Mouse (Mus musculus): ENCODE measurements around the gene Sars. TPM values are rescaled to one million over a fixed set of nuclear protein-coding genes. Genes with fewer than 3 reads are reported as not detected.

Gene Sars
- polyA plus RNA-seq (2015; fragmentation: Nextera tagmentation; extraction: Ambion mirVana) = 221 and 222 TPM in 2 replicates

DNA sequence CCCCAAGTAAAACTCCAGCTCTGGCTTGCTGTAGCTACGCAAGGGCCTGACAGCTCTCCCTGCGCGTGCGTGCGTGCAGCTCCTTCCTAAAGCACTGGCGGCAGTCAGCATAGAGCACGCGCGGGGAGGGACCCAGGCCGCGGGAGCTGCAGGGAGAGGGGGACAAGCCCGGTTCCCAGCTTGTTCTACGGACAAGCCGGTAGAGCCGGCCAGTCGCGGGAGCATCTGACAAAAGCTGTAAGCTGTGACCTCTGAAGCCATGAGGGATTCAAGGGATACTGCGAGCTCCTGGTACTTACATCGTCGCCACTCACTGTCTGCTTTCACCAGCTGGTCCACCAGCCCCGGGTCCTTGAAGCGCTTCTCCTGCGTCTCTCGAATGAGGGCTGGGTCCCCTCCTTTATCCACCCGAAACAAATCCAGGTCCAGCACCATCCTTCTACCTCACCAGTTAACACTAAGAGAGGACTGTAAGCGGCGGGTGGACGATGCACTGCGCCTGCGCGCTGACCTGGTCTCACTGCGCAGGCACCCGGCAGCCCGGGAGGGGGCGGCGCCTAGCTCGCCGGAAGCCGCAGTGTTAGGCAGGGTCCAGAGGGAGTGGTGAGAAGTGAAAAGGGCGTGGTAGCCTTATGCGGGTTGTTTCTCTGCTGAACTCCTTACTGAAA is at the start of gene Sars:
Gene Sars (minus strand): TSS at position 512 of the 668 bp plus-strand sequence.
- Histone ChIP-seq H3K9ac (replicated peaks) (peak within 1 kb of the TSS; percentile 79), H3K36me3 (no peaks in the 10 kb centered on the region), H3K4me1 (peaks cover 44% of the 10 kb centered on the region), H3K4me2 (replicated peaks) (peak within 1 kb of the TSS; percentile 77), H3K27me3 (no peaks in the 10 kb centered on the region), H3K9me3 (no peaks in the 10 kb centered on the region), H3K27ac (replicated peaks) (peak within 1 kb of the TSS; percentile 91), H3K4me3 (peak within 1 kb of the TSS; percentile 80)
- peak; percentile 97 for ATAC-seq (replicated peaks)
- WGBS = under 1% methylated on average over 41 of the region's 41 CpGs

GRCm38 (mm10) chr3:108489968-108490367 is 45.0 kb upstream of the Sars start:
- ATAC-seq (replicated peaks) = no peak

DNA sequence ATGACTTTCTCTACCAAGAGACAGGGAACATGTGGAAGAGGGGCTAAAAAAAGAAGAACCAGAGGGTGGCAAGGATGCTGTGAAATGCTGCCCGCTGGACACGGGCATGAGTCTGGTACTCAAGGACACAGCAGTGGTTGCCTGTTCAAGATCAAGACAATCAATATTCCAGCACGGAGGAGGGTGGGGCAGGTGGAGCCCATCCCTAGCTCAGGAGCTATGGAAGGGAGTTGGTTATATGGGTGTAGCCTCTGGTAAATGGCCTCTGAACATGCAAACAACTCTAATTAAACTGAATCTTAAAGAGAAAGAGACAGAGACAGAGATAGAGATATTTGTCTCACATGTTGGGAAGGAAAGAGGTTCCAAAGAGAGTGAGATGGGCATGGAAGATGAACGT is 39.7 kb upstream of the Sars start:
- no peaks in the 10 kb centered on the region for H3K9me3 ChIP-seq
- WGBS = 91% methylated on average over 4 of the region's 4 CpGs
- no peak overlapping the region for H3K9ac ChIP-seq (replicated peaks)
- no peak overlapping the region for H3K27ac ChIP-seq (replicated peaks)
- no peaks in the 10 kb centered on the region for H3K4me1 ChIP-seq
- H3K36me3 ChIP-seq = no peaks in the 10 kb centered on the region
- H3K27me3 ChIP-seq = no peaks in the 10 kb centered on the region
- no peak overlapping the region for H3K4me3 ChIP-seq
- no peak for ATAC-seq (replicated peaks)
- no peak overlapping the region for H3K4me2 ChIP-seq (replicated peaks)

More at GRCm38 (mm10) chr3:108489968-108490367, 45.0 kb upstream of the Sars start:
- WGBS = 47% methylated on average over 3 of the region's 3 CpGs
- Histone ChIP-seq H3K27ac (replicated peaks) (no peak overlapping the region), H3K4me3 (no peak overlapping the region), H3K27me3 (no peaks in the 10 kb centered on the region), H3K36me3 (no peaks in the 10 kb centered on the region), H3K9ac (replicated peaks) (no peak overlapping the region), H3K4me2 (replicated peaks) (no peak overlapping the region), H3K4me1 (no peaks in the 10 kb centered on the region), H3K9me3 (no peaks in the 10 kb centered on the region)

- Histone ChIP-seq H3K9me3 (no peaks in the 10 kb centered on the region), H3K4me1 (no peaks in the 10 kb centered on the region), H3K36me3 (no peaks in the 10 kb centered on the region), H3K4me3 (no peak overlapping the region), H3K27ac (replicated peaks) (no peak overlapping the region), H3K4me2 (replicated peaks) (no peak overlapping the region), H3K27me3 (no peaks in the 10 kb centered on the region), H3K9ac (replicated peaks) (no peak overlapping the region)
- ATAC-seq (replicated peaks) = no peak
- WGBS = 63% methylated on average over 4 of the region's 4 CpGs
Observed at GRCm38 (mm10) chr3:108478800-108479199, 33.8 kb upstream of the Sars start.

DNA sequence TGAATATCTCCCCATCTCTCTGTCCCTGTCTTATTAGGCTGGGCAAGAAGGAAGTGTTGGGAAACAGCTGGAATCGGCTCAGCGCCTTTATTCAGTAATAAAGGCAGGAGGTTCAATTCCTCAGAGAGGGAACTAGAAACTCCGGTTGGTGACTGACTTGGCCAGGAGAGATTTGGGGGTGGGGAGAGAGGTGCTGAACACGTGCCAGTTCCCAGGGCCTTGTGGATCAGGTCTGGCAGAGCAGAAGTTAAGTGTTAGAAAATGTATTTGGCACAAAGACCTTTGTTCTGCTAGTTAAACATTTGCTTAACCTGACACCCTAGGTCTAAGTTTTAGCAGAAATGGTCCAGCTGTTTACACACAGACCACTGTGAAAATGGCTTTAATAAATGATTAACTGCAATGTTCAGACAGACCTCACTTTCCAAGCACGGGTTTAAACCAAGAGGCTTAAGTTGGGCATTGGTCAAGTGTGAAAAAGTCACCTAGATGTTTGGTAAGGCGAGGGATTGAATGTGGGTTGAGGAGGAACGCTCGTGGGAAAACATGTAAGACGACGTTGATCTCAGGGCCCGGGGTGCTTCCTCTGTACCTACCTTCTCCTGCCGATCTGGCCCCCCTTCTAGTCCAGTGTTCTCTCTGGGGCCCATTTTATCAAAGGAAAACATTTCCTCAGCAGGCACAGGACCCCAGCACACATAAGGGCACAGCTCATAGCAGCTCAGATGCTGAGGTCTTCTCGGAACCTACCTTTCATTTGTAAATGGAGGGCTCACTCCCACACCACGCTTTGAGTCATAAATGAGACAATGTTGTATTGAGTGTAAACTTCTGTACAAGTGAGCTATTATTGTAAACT is 32.0 kb upstream of the Sars start:
- H3K9me3 ChIP-seq = no peaks in the 10 kb centered on the region
- 67% methylated on average over 14 of the region's 14 CpGs for WGBS
- no peak for ATAC-seq (replicated peaks)

GRCm38 (mm10) chr3:108475496-108475895 is 30.5 kb upstream of the Sars start:
- Histone ChIP-seq H3K9ac (replicated peaks) (no peak overlapping the region), H3K9me3 (no peaks in the 10 kb centered on the region), H3K27me3 (no peaks in the 10 kb centered on the region), H3K36me3 (no peaks in the 10 kb centered on the region), H3K27ac (replicated peaks) (no peak overlapping the region), H3K4me2 (replicated peaks) (no peak overlapping the region), H3K4me1 (no peaks in the 10 kb centered on the region), H3K4me3 (no peak overlapping the region)
- 83% methylated on average over 5 of the region's 5 CpGs for WGBS
- no peak for ATAC-seq (replicated peaks)

More for the DNA sequence above, 32.0 kb upstream of the Sars start:
- no peak overlapping the region for H3K9ac ChIP-seq (replicated peaks)
- H3K27me3 ChIP-seq = no peaks in the 10 kb centered on the region
- no peak overlapping the region for H3K4me2 ChIP-seq (replicated peaks)
- no peaks in the 10 kb centered on the region for H3K36me3 ChIP-seq
- H3K4me1 ChIP-seq = no peaks in the 10 kb centered on the region
- no peak overlapping the region for H3K4me3 ChIP-seq
- no peak overlapping the region for H3K27ac ChIP-seq (replicated peaks)

DNA sequence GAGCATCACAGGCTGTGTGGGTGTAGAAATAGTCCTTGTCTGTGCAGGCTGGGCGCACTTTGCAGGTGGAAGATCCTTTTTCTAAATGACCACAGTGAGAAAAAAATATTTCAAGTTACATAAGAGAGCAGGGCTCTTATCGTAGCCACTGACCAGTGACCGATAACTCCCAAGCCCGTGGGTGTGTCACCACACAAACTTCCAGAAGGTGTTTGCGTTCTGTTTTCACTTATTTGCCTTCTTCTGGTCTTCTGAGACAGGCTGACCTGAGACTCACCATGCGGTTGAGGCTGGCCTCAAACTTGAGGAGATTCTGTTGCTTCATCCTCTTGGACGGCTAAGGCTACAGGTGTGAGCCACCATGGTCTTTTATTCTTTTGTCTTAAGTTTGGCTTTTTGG is 30.0 kb upstream of the Sars start:
- no peak overlapping the region for H3K4me2 ChIP-seq (replicated peaks)
- no peak overlapping the region for H3K9ac ChIP-seq (replicated peaks)
- H3K27me3 ChIP-seq = no peaks in the 10 kb centered on the region
- no peaks in the 10 kb centered on the region for H3K4me1 ChIP-seq
- no peaks in the 10 kb centered on the region for H3K9me3 ChIP-seq
- no peak overlapping the region for H3K4me3 ChIP-seq
- 92% methylated on average over 7 of the region's 7 CpGs for WGBS
- H3K36me3 ChIP-seq = no peaks in the 10 kb centered on the region
- no peak overlapping the region for H3K27ac ChIP-seq (replicated peaks)
- no peak for ATAC-seq (replicated peaks)

DNA sequence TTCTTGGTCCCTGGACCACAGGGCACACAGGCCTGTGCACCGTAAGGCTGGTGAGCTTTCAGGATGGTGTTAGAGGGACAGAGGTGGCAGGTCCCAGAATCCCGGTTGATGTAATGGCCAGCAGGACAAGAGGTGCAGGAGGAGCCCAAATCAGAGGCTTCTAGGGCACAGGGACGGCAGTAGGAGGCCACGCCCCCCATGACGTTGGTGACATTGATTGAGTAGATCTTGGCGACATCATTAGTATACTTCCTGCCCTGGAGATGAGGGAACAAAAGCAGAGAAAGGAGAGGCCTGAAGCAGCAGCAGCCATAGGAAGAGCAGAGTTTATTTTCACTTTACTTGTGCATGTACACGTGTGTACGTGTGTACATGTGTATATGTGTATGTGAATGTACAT is 22.8 kb upstream of the Sars start:
- H3K9me3 ChIP-seq = no peaks in the 10 kb centered on the region
- no peaks in the 10 kb centered on the region for H3K27me3 ChIP-seq
- H3K27ac ChIP-seq (replicated peaks) = no peak overlapping the region
- H3K36me3 ChIP-seq = no peaks in the 10 kb centered on the region
- no peak for ATAC-seq (replicated peaks)
- 85% methylated on average over 8 of the region's 8 CpGs for WGBS
- no peak overlapping the region for H3K4me3 ChIP-seq
- no peak overlapping the region for H3K9ac ChIP-seq (replicated peaks)
- H3K4me1 ChIP-seq = no peaks in the 10 kb centered on the region
- no peak overlapping the region for H3K4me2 ChIP-seq (replicated peaks)

DNA sequence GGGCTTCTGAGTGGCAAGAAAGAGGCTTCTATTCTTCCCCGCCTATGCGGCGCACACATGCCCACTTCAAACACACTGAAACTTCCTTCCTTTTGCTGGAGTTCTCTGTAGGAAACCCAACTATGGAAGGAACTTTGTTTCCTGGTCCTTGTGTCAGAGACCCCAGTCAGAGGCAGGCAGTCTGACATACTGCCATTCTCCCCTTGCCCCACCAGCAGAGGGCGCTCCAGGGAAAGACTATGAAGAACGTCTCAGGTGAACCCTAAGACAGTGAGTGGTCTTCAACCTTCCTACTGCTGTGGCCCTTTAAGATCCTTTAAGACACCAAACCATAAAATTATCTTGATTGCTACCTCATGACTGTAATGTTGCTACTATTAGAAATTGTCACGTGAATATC is 21.4 kb upstream of the Sars start:
- no peaks in the 10 kb centered on the region for H3K9me3 ChIP-seq
- no peak overlapping the region for H3K27ac ChIP-seq (replicated peaks)
- H3K36me3 ChIP-seq = no peaks in the 10 kb centered on the region
- 89% methylated on average over 6 of the region's 6 CpGs for WGBS
- no peak overlapping the region for H3K4me2 ChIP-seq (replicated peaks)
- ATAC-seq (replicated peaks) = no peak
- H3K27me3 ChIP-seq = no peaks in the 10 kb centered on the region
- no peak overlapping the region for H3K4me3 ChIP-seq
- no peaks in the 10 kb centered on the region for H3K4me1 ChIP-seq
- H3K9ac ChIP-seq (replicated peaks) = no peak overlapping the region

GRCm38 (mm10) chr3:108458866-108459265 is 13.9 kb upstream of the Sars start:
- WGBS = 49% methylated on average over 10 of the region's 10 CpGs
- Histone ChIP-seq H3K4me1 (no peaks in the 10 kb centered on the region), H3K27ac (replicated peaks) (no peak overlapping the region), H3K4me3 (no peak overlapping the region), H3K9me3 (no peaks in the 10 kb centered on the region), H3K4me2 (replicated peaks) (no peak overlapping the region), H3K9ac (replicated peaks) (no peak overlapping the region), H3K36me3 (no peaks in the 10 kb centered on the region), H3K27me3 (no peaks in the 10 kb centered on the region)
- ATAC-seq (replicated peaks) = no peak

- H3K36me3 ChIP-seq = no peaks in the 10 kb centered on the region
- no peaks in the 10 kb centered on the region for H3K27me3 ChIP-seq
- no peak for ATAC-seq (replicated peaks)
- no peaks in the 10 kb centered on the region for H3K9me3 ChIP-seq
- no peak overlapping the region for H3K4me3 ChIP-seq
- no peak overlapping the region for H3K27ac ChIP-seq (replicated peaks)
- no peaks in the 10 kb centered on the region for H3K4me1 ChIP-seq
- 60% methylated on average over 14 of the region's 14 CpGs for WGBS
- no peak overlapping the region for H3K9ac ChIP-seq (replicated peaks)
- no peak overlapping the region for H3K4me2 ChIP-seq (replicated peaks)
Observed at GRCm38 (mm10) chr3:108458380-108458779, 13.4 kb upstream of the Sars start.

DNA sequence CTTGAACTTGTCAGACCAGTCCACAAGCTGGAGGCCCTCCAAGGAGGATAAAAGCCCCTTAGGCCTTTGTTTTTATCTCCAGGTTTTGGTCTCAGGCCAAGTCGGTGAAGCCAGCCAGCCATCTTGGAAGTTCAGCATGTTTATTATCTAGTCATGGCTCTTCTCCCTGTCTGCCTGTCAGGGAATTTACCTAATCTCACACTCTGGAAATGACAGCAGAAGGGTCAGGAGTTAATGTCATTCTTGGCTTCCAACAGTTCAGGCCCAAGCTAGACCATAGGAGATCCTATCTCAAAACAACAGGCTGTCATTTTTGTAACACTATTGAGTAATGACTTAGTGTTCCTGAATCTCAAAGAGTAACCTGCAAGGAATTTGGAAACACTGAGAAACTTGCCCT is 9.2 kb upstream of the Sars start:
- WGBS = 78% methylated on average over 1 of the region's 1 CpGs
- no peak for ATAC-seq (replicated peaks)
- no peaks in the 10 kb centered on the region for H3K36me3 ChIP-seq
- no peak overlapping the region for H3K4me2 ChIP-seq (replicated peaks)
- H3K27me3 ChIP-seq = no peaks in the 10 kb centered on the region
- H3K4me1 ChIP-seq = no peaks in the 10 kb centered on the region
- H3K9me3 ChIP-seq = no peaks in the 10 kb centered on the region
- H3K9ac ChIP-seq (replicated peaks) = no peak overlapping the region
- H3K27ac ChIP-seq (replicated peaks) = no peak overlapping the region
- H3K4me3 ChIP-seq = no peak overlapping the region
